Mouse (Mus musculus) CD4-positive, CD25-positive, alpha-beta regulatory T cell, adult 2 months (primary cell): ENCODE measurements around the gene Cyp24a1.
"Not testable (repeated sequence)": the region's sequence is repeated elsewhere in the genome, so short reads cannot be mapped to it uniquely, and the experiment has no call there.

Experiments
- DNase-seq: peaks from one replicate; pipeline ENCODE4 v3.0.0-alpha.2; 2012; ENCODE audit warnings: low read depth, low spot score

The Cyp24a1 gene

GRCm38 (mm10) chr2:170496154-170496930 is 603 bp downstream of the Cyp24a1 start, which contains the start of gene Pfdn4:
Pfdn4 (plus strand) TSS chr2:170496428.
- no peak for DNase-seq

GRCm38 (mm10) chr2:170494784-170495710 is 1.9 kb downstream of the Cyp24a1 start:
- DNase-seq = no peak

GRCm38 (mm10) chr2:170487890-170488502 is 8.9 kb downstream of the Cyp24a1 start:
- peak; percentile 56 for DNase-seq

GRCm38 (mm10) chr2:170487202-170487601 is 9.7 kb downstream of the Cyp24a1 start:
- DNase-seq = no peak

- DNase-seq = no peak
These were observed 13.0 kb downstream of the Cyp24a1 start for GRCm38 (mm10) chr2:170483914-170484313.

- no peak for DNase-seq
These were observed 14.9 kb downstream of the Cyp24a1 start for GRCm38 (mm10) chr2:170482019-170482540.

- no peak for DNase-seq
These were observed 20.3 kb downstream of the Cyp24a1 start for GRCm38 (mm10) chr2:170476643-170477042.

- peak; percentile 54 for DNase-seq
These were observed 20.7 kb downstream of the Cyp24a1 start for GRCm38 (mm10) chr2:170476215-170476614.

GRCm38 (mm10) chr2:170475164-170475563 is 21.8 kb downstream of the Cyp24a1 start:
- no peak for DNase-seq

GRCm38 (mm10) chr2:170474125-170474524 is 22.8 kb downstream of the Cyp24a1 start:
- no peak for DNase-seq

GRCm38 (mm10) chr2:170470591-170470990 is 26.4 kb downstream of the Cyp24a1 start:
- no peak for DNase-seq

- no peak for DNase-seq
These were observed 27.2 kb downstream of the Cyp24a1 start for GRCm38 (mm10) chr2:170469616-170470308.

GRCm38 (mm10) chr2:170468009-170468408 is 28.9 kb downstream of the Cyp24a1 start:
- peak; percentile 13 for DNase-seq

GRCm38 (mm10) chr2:170464817-170465216 is 32.1 kb downstream of the Cyp24a1 start:
- DNase-seq = no peak

GRCm38 (mm10) chr2:170461652-170462051 is 35.3 kb downstream of the Cyp24a1 start:
- no peak for DNase-seq

GRCm38 (mm10) chr2:170459805-170460204 is 37.1 kb downstream of the Cyp24a1 start:
- no peak for DNase-seq

- DNase-seq = no peak
These were observed 37.8 kb downstream of the Cyp24a1 start for GRCm38 (mm10) chr2:170459183-170459582.

GRCm38 (mm10) chr2:170453809-170454208 is 43.1 kb downstream of the Cyp24a1 start:
- not testable (repeated sequence) for DNase-seq

GRCm38 (mm10) chr2:170450933-170451332 is 46.0 kb downstream of the Cyp24a1 start:
- peak; percentile 77 for DNase-seq

- no peak for DNase-seq
These were observed 49.3 kb downstream of the Cyp24a1 start for GRCm38 (mm10) chr2:170447651-170448050.

- DNase-seq = no peak
These were observed 50.0 kb downstream of the Cyp24a1 start for GRCm38 (mm10) chr2:170446843-170447383.
